Mouse (Mus musculus): ENCODE results near the gene Dhx40. TPM values are rescaled to one million over a fixed set of nuclear protein-coding genes. Genes with fewer than 3 reads are reported as not detected.

The Dhx40 gene
- polyA plus RNA-seq (2012; rRNA removed; ENCODE audit: low replicate concordance) = 0.62 and 0.83 TPM in 2 replicates

GRCm38 (mm10) chr11:86807505-86807989, at the start of gene Dhx40:
Gene Dhx40 (minus strand): TSS chr11:86807746.

DNA sequence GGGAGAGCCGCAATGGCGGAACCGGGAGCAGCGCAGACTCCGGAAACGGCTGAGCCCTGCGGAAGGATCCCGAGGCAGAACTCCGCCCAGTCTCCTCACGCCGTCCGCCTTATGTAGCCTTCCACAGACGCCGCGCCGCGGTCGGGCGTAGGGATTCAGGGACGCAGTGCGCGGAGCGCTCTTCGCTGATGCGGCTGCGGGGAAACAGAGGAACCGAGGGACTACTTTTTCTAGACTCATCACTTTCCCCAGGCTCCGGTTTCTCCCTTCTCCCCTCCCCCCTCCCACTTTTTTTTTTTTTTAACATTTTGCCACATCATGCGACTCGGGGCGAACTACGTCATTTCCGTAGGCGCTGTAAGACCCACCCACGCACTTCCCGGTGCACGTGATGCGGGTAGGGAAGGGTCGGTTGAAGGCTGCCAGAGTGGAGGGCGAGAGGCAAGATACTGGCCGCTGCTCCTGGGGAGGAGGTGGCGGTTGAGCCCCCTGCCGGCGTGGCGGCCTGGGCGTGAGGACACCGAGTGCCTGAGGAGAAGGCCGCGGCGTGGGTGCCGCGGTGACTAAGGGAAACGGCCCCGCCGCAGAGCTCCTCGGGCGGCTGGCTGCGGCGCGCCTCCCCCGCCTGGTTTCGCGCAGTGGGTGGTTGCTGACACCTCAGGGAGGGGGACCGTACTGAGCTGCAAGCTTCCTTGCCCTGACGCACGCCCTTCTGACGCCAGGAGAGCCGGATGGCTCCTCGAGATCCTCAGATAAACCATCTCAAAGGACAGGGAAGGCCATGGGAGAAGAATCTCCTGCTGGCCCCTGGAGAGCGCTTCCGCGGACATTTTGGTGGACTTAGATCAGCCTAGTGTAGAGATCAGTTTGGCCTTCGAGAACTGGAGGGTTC, 49.8 kb downstream of the Dhx40 start, which contains the start of gene Cltc:
Gene Cltc (minus strand): TSS at position 86 of the 892 bp plus-strand sequence.

Other genes with a start within 250 kb of the Dhx40 start
- 33.0 and 41.0 TPM in 2 replicates for gene Vmp1, start 123.9 kb downstream of the Dhx40 start, polyA plus RNA-seq (2012; rRNA removed; ENCODE audit: low replicate concordance)
- 1.2 and 2.5 TPM in 2 replicates for gene Ptrh2, start 123.8 kb downstream of the Dhx40 start, polyA plus RNA-seq (2012; rRNA removed; ENCODE audit: low replicate concordance)
- 57.6 and 71.1 TPM in 2 replicates for gene Cltc, start 50.2 kb downstream of the Dhx40 start, polyA plus RNA-seq (2012; rRNA removed; ENCODE audit: low replicate concordance)
- 3.6 and 9.5 TPM in 2 replicates for gene Ypel2, start 186.0 kb upstream of the Dhx40 start, polyA plus RNA-seq (2012; rRNA removed; ENCODE audit: low replicate concordance)